8 mouse cellular contexts compared by ENCODE assay signal in genomic region chr10:121310511-121311221, GRCm38 (mm10). TPM values are rescaled to one million over a fixed set of nuclear protein-coding genes. Genes with fewer than 3 reads are reported as not detected.
A peak's percentile ranks its signal among the peaks of the same experiment; 100 is the strongest.
DNase-seq lines count a peak whose midpoint lies in the region; ATAC-seq and TF ChIP-seq lines count a peak whose summit lies in the region.

No protein-coding gene starts in this region.

- peak overlapping the region; percentile 76 for H3K4me3 ChIP-seq in ES-Bruce4 (ENCODE audit: low read depth, low read length)
- peak overlapping the region; percentile 66 for H3K4me3 ChIP-seq in brown adipose tissue, adult 24 weeks (ENCODE audit: insufficient read depth, low read depth, low read length)
- H3K4me3 ChIP-seq in forebrain, embryonic 13.5 days = peak overlapping the region; percentile 77
- H3K4me3 ChIP-seq in liver, postnatal 0 days (ENCODE audit: low read depth, low read length) = peak overlapping the region; percentile 62
- peak overlapping the region; percentile 67 for H3K4me3 ChIP-seq in neural tube, embryonic 13.5 days

- WGBS in forebrain, embryonic 13.5 days = under 1% methylated on average over 77 of the region's 77 CpGs
- under 1% methylated on average over 74 of the region's 77 CpGs for WGBS in liver, postnatal 0 days (ENCODE audit: insufficient replicate concordance)
- under 1% methylated on average over 77 of the region's 77 CpGs for WGBS in neural tube, embryonic 13.5 days

- DNase-seq in heart, postnatal 25 days (ENCODE audit: low spot score) = peak; percentile 44
- peak; percentile 77 to 87 for DNase-seq in layer of hippocampus, adult 18-20 months (ENCODE audit: low spot score in 2 of 2)
- peak; percentile 67 for DNase-seq in liver, postnatal 0 days
- DNase-seq in thymus, adult 18-20 months = peak; percentile 28 to 36

- H3K9ac ChIP-seq in ES-Bruce4 (ENCODE audit: low read depth, poor library complexity, severe bottlenecking) = peak overlapping the region; percentile 42
- peak overlapping the region; percentile 86 for H3K9ac ChIP-seq in forebrain, embryonic 13.5 days
- H3K9ac ChIP-seq in liver, postnatal 0 days (replicated peaks) = no peak overlapping the region
- peak overlapping the region; percentile 95 for H3K9ac ChIP-seq in neural tube, embryonic 13.5 days

- H3K4me1 ChIP-seq in ES-Bruce4 (ENCODE audit: control insufficient read depth, insufficient read depth, low read length) = no peaks in the 10 kb centered on the region
- peaks cover 3% of the 10 kb centered on the region; the same call in 1 of the 2 replicates for H3K4me1 ChIP-seq in brown adipose tissue, adult 24 weeks (ENCODE audit: control insufficient read depth, insufficient read depth, insufficient read length, low read length)
- H3K4me1 ChIP-seq in forebrain, embryonic 13.5 days = peaks cover 27% of the 10 kb centered on the region
- H3K4me1 ChIP-seq in liver, postnatal 0 days (ENCODE audit: insufficient read depth) = peaks cover 4% of the 10 kb centered on the region; the same call in 1 of the 2 replicates
- H3K4me1 ChIP-seq in neural tube, embryonic 13.5 days (replicated peaks) = peaks cover 51% of the 10 kb centered on the region

- intact Hi-C loops in heart, postnatal 25 days (cut with DNase I) = no loop called here

- no peaks in the 10 kb centered on the region for H3K9me3 ChIP-seq in ES-Bruce4 (replicated peaks; ENCODE audit: control insufficient read depth, insufficient read depth, low read length, poor library complexity, severe bottlenecking)
- H3K9me3 ChIP-seq in forebrain, embryonic 13.5 days (replicated peaks) = no peaks in the 10 kb centered on the region
- no peaks in the 10 kb centered on the region for H3K9me3 ChIP-seq in liver, postnatal 0 days (ENCODE audit: low read length)
- H3K9me3 ChIP-seq in neural tube, embryonic 13.5 days = no peaks in the 10 kb centered on the region

- H3K4me2 ChIP-seq in forebrain, embryonic 13.5 days = peak overlapping the region; percentile 99
- H3K4me2 ChIP-seq in liver, postnatal 0 days (ENCODE audit: low read depth, low read length) = peak overlapping the region; percentile 89
- peak overlapping the region; percentile 68 for H3K4me2 ChIP-seq in neural tube, embryonic 13.5 days

- TF ChIP-seq CTCF in ES-Bruce4 (IDR thresholded peaks at IDR 0.05; ENCODE audit: low read depth, low read length) = no peak
- TF ChIP-seq CTCF in liver, postnatal 0 days (IDR thresholded peaks at IDR 0.05; ENCODE audit: low read depth) = no peak

- peaks cover 14% of the 10 kb centered on the region for H3K27me3 ChIP-seq in ES-Bruce4 (ENCODE audit: control insufficient read depth, insufficient read depth, low read length, poor library complexity, severe bottlenecking)
- peaks cover 35% of the 10 kb centered on the region for H3K27me3 ChIP-seq in forebrain, embryonic 13.5 days
- H3K27me3 ChIP-seq in liver, postnatal 0 days (ENCODE audit: insufficient read depth, low read length) = peaks cover 42% of the 10 kb centered on the region
- peaks cover 25% of the 10 kb centered on the region for H3K27me3 ChIP-seq in neural tube, embryonic 13.5 days

- no peak for TF ChIP-seq EP300 in ES-Bruce4 (IDR thresholded peaks at IDR 0.05; ENCODE audit: insufficient read depth, low read depth, low read length)
- no peak for TF ChIP-seq EP300 in liver, postnatal 0 days (IDR thresholded peaks at IDR 0.05; ENCODE audit: low read depth)

- H3K36me3 ChIP-seq in ES-Bruce4 (ENCODE audit: control insufficient read depth, insufficient read depth, low read length, poor library complexity, severe bottlenecking) = no peaks in the 10 kb centered on the region
- H3K36me3 ChIP-seq in forebrain, embryonic 13.5 days (ENCODE audit: poor library complexity, severe bottlenecking) = no peaks in the 10 kb centered on the region
- no peaks in the 10 kb centered on the region for H3K36me3 ChIP-seq in liver, postnatal 0 days (replicated peaks; ENCODE audit: insufficient read depth, low read length)
- no peaks in the 10 kb centered on the region for H3K36me3 ChIP-seq in neural tube, embryonic 13.5 days

- no peak overlapping the region for H3K27ac ChIP-seq in ES-Bruce4 (ENCODE audit: insufficient read depth, low read length)
- H3K27ac ChIP-seq in brown adipose tissue, adult 24 weeks (replicated peaks; ENCODE audit: low read depth, low read length) = no peak overlapping the region
- H3K27ac ChIP-seq in forebrain, embryonic 13.5 days = peak overlapping the region; percentile 85
- H3K27ac ChIP-seq in liver, postnatal 0 days (ENCODE audit: low read depth) = no peak overlapping the region
- H3K27ac ChIP-seq in neural tube, embryonic 13.5 days (replicated peaks) = peak overlapping the region; percentile 95

- TF ChIP-seq POLR2A in ES-Bruce4 (IDR thresholded peaks at IDR 0.05; ENCODE audit: insufficient read depth, low read length) = no peak

- ATAC-seq in forebrain, embryonic 13.5 days = peak; percentile 96
- peak; percentile 82 for ATAC-seq in liver, postnatal 0 days
- ATAC-seq in neural tube, embryonic 13.5 days (ENCODE audit: low read depth) = peak; percentile 95

RNA-seq across cellular contexts. Expression of gene Tbc1d30, which starts 40.4 kb away (rescaled TPM):
- not detected in 2 replicates for polyA plus RNA-seq in ES-Bruce4 (2011; ENCODE audit: insufficient read depth, insufficient read length, low read depth, missing spikeins)
- polyA plus RNA-seq in brown adipose tissue, adult 24 weeks (2012; ENCODE audit: insufficient read depth, insufficient read length, missing spikeins) = 0.24 TPM in 1 of 2 replicates, not detected in the other
- 5.0 and 6.2 TPM in 2 replicates for polyA plus RNA-seq in forebrain, embryonic 13.5 days (2015; fragmentation: Nextera tagmentation; extraction: Ambion mirVana)
- 1 to 10 TPM; 2.0 to 3.0 TPM for total RNA-seq in heart, postnatal 25 days (2021)
- total RNA-seq in layer of hippocampus, adult 18-20 months (2021) = 10 to 100 TPM; 38.8 to 40.3 TPM
- 0.75 and 1.4 TPM in 2 replicates for polyA plus RNA-seq in liver, postnatal 0 days (2015; fragmentation: Nextera tagmentation; extraction: Ambion mirVana)
- polyA plus RNA-seq in neural tube, embryonic 13.5 days (2015; fragmentation: Nextera tagmentation; extraction: Ambion mirVana) = 14.3 and 14.4 TPM in 2 replicates

RNA-seq across cellular contexts. Expression of gene Gns, which starts 54.2 kb away (rescaled TPM):
- 42.4 and 44.2 TPM in 2 replicates for polyA plus RNA-seq in ES-Bruce4 (2011; ENCODE audit: insufficient read depth, insufficient read length, low read depth, missing spikeins)
- 66.8 and 68.6 TPM in 2 replicates for polyA plus RNA-seq in brown adipose tissue, adult 24 weeks (2012; ENCODE audit: insufficient read depth, insufficient read length, missing spikeins)
- 25.0 and 30.5 TPM in 2 replicates for polyA plus RNA-seq in forebrain, embryonic 13.5 days (2015; fragmentation: Nextera tagmentation; extraction: Ambion mirVana)
- total RNA-seq in heart, postnatal 25 days (2021) = 10 to 100 TPM; 67.8 to 72.4 TPM
- 10 to 100 TPM; 80.5 to 87.2 TPM for total RNA-seq in layer of hippocampus, adult 18-20 months (2021)
- 27.7 and 28.9 TPM in 2 replicates for polyA plus RNA-seq in liver, postnatal 0 days (2015; fragmentation: Nextera tagmentation; extraction: Ambion mirVana)
- polyA plus RNA-seq in neural tube, embryonic 13.5 days (2015; fragmentation: Nextera tagmentation; extraction: Ambion mirVana) = 46.1 and 46.7 TPM in 2 replicates

Comparison
In these comparisons a context has a peak if more than half of its experiments do, and no peak if none do; other contexts are left out.
1. H3K27ac ChIP-seq: peak in forebrain, embryonic 13.5 days (single experiment) and neural tube, embryonic 13.5 days (single experiment); none in ES-Bruce4 (single experiment), brown adipose tissue, adult 24 weeks (single experiment) and liver, postnatal 0 days (single experiment).
2. DNase-seq: peak in every context shown above with its lines; median percentile 82 in layer of hippocampus, adult 18-20 months; 67 in liver, postnatal 0 days; 44 in heart, postnatal 25 days; 32 in thymus, adult 18-20 months.
3. Peak in every context shown above with its lines, with median percentiles within 50 percentile points of each other: H3K4me3 ChIP-seq, ATAC-seq and H3K4me2 ChIP-seq.